Mouse (Mus musculus) cerebellum, adult 2 months (tissue): ENCODE data around the gene Znrf3.

Source experiments
- CTCF ChIP-seq: fragments of 200-500 bp; IDR thresholded peaks from 2 replicates; pipeline ENCODE4 v1.5.1; 2011; ENCODE audit warnings: low read depth, mild to moderate bottlenecking, control low read depth, low read length, moderate library complexity, borderline replicate concordance; ENCODE audit not compliant: insufficient read depth
- POLR2A ChIP-seq: fragments of 200-500 bp; IDR thresholded peaks from 2 replicates; pipeline ENCODE4 v1.6.1; 2011; ENCODE audit warnings: low read length, control low read depth, borderline replicate concordance; ENCODE audit not compliant: insufficient read depth

GRCm38 (mm10) chr11:5277307-5277971, 167.2 kb downstream of the Znrf3 start:
- no peak for TF ChIP-seq CTCF
- TF ChIP-seq POLR2A: no peak
